Mouse (Mus musculus): ENCODE data around the gene B130006D01Rik.

Gene B130006D01Rik

GRCm38 (mm10) chr11:95773264-95773663 lies 49.9 kb downstream of the B130006D01Rik start:
- peak; percentile 94 for DNase-seq
